Mouse (Mus musculus): ENCODE measurements at regions not wholly inside any gene's neighbourhood (a gene's known extent, or its start where the extent isn't known, plus 50 kb on each side); places are given as distances from the start of the nearest gene placed in this dataset.

- H3K27me3 ChIP-seq (ENCODE audit: control insufficient read depth, insufficient read depth, low read length): no peaks in the 10 kb centered on the region
- 58% methylated on average over 4 of the region's 4 CpGs for WGBS
- H3K9ac ChIP-seq (ENCODE audit: low read length): no peak overlapping the region
- H3K4me3 ChIP-seq (ENCODE audit: control insufficient read depth in 1 of 2, insufficient read depth in 1 of 2, low read depth in 1 of 2, low read length in 2 of 2): no peak overlapping the region
- H3K4me1 ChIP-seq (ENCODE audit: control insufficient read depth in 2 of 2, insufficient read depth in 2 of 2, low read length in 2 of 2): no peaks in the 10 kb centered on the region
- no peaks in the 10 kb centered on the region for H3K9me3 ChIP-seq (ENCODE audit: control insufficient read depth, low read length)
- H3K27ac ChIP-seq (replicated peaks in 1 of 2; ENCODE audit: control insufficient read depth in 1 of 2, insufficient read depth in 1 of 2, low read depth in 2 of 2, low read length in 2 of 2): no peak overlapping the region
- ATAC-seq (ENCODE audit: insufficient number of reproducible peaks, insufficient read depth, low FRiP score, low read depth): no peak
- H3K36me3 ChIP-seq (ENCODE audit: control insufficient read depth, insufficient read depth, low read length): no peaks in the 10 kb centered on the region
- H3K4me2 ChIP-seq (ENCODE audit: low read length): no peak overlapping the region
Observed at GRCm38 (mm10) chr4:127586822-127587221, 228.8 kb upstream of the Gjb5 start.

GRCm38 (mm10) chr4:127576521-127576920 lies 218.5 kb upstream of the Gjb5 start:
- H3K9ac ChIP-seq (ENCODE audit: low read length): no peak overlapping the region
- H3K27me3 ChIP-seq (ENCODE audit: control insufficient read depth, insufficient read depth, low read length): no peaks in the 10 kb centered on the region
- ATAC-seq (ENCODE audit: insufficient number of reproducible peaks, insufficient read depth, low FRiP score, low read depth): no peak
- 72% methylated on average over 3 of the region's 3 CpGs for WGBS
- no peaks in the 10 kb centered on the region for H3K4me1 ChIP-seq (ENCODE audit: control insufficient read depth in 2 of 2, insufficient read depth in 2 of 2, low read length in 2 of 2)
- no peak overlapping the region for H3K4me3 ChIP-seq (ENCODE audit: control insufficient read depth in 1 of 2, insufficient read depth in 1 of 2, low read depth in 1 of 2, low read length in 2 of 2)
- no peak overlapping the region for H3K27ac ChIP-seq (replicated peaks in 1 of 2; ENCODE audit: control insufficient read depth in 1 of 2, insufficient read depth in 1 of 2, low read depth in 2 of 2, low read length in 2 of 2)
- H3K9me3 ChIP-seq (ENCODE audit: control insufficient read depth, low read length): no peaks in the 10 kb centered on the region
- no peaks in the 10 kb centered on the region for H3K36me3 ChIP-seq (ENCODE audit: control insufficient read depth, insufficient read depth, low read length)
- H3K4me2 ChIP-seq (ENCODE audit: low read length): no peak overlapping the region

- H3K4me1 ChIP-seq (ENCODE audit: control insufficient read depth in 2 of 2, insufficient read depth in 2 of 2, low read length in 2 of 2): no peaks in the 10 kb centered on the region
- ATAC-seq (ENCODE audit: insufficient number of reproducible peaks, insufficient read depth, low FRiP score, low read depth): no peak
- no peak overlapping the region for H3K4me2 ChIP-seq (ENCODE audit: low read length)
- 80% methylated on average over 5 of the region's 5 CpGs for WGBS
- H3K4me3 ChIP-seq (ENCODE audit: control insufficient read depth in 1 of 2, insufficient read depth in 1 of 2, low read depth in 1 of 2, low read length in 2 of 2): no peak overlapping the region
- H3K9me3 ChIP-seq (ENCODE audit: control insufficient read depth, low read length): no peaks in the 10 kb centered on the region
- H3K27me3 ChIP-seq (ENCODE audit: control insufficient read depth, insufficient read depth, low read length): no peaks in the 10 kb centered on the region
- no peak overlapping the region for H3K9ac ChIP-seq (ENCODE audit: low read length)
- no peaks in the 10 kb centered on the region for H3K36me3 ChIP-seq (ENCODE audit: control insufficient read depth, insufficient read depth, low read length)
- no peak overlapping the region for H3K27ac ChIP-seq (replicated peaks in 1 of 2; ENCODE audit: control insufficient read depth in 1 of 2, insufficient read depth in 1 of 2, low read depth in 2 of 2, low read length in 2 of 2)
Observed at GRCm38 (mm10) chr4:127562602-127563001, 204.6 kb upstream of the Gjb5 start.

- Histone ChIP-seq H3K9me3 (ENCODE audit: control insufficient read depth, low read length) (no peaks in the 10 kb centered on the region), H3K36me3 (ENCODE audit: control insufficient read depth, insufficient read depth, low read length) (no peaks in the 10 kb centered on the region), H3K4me2 (ENCODE audit: low read length) (no peak overlapping the region), H3K27me3 (ENCODE audit: control insufficient read depth, insufficient read depth, low read length) (no peaks in the 10 kb centered on the region), H3K9ac (ENCODE audit: low read length) (no peak overlapping the region), H3K27ac (replicated peaks in 1 of 2; ENCODE audit: control insufficient read depth in 1 of 2, insufficient read depth in 1 of 2, low read depth in 2 of 2, low read length in 2 of 2) (no peak overlapping the region), H3K4me1 (ENCODE audit: control insufficient read depth in 2 of 2, insufficient read depth in 2 of 2, low read length in 2 of 2) (no peaks in the 10 kb centered on the region), H3K4me3 (ENCODE audit: control insufficient read depth in 1 of 2, insufficient read depth in 1 of 2, low read depth in 1 of 2, low read length in 2 of 2) (no peak overlapping the region)
- 61% methylated on average over 7 of the region's 7 CpGs for WGBS
- ATAC-seq (ENCODE audit: insufficient number of reproducible peaks, insufficient read depth, low FRiP score, low read depth): no peak
Observed at GRCm38 (mm10) chr4:127558572-127558971, 200.6 kb upstream of the Gjb5 start.

- 75% methylated on average over 12 of the region's 12 CpGs for WGBS
- no peaks in the 10 kb centered on the region for H3K36me3 ChIP-seq (ENCODE audit: control insufficient read depth, insufficient read depth, low read length)
- no peaks in the 10 kb centered on the region for H3K9me3 ChIP-seq (ENCODE audit: control insufficient read depth, low read length)
- no peaks in the 10 kb centered on the region for H3K4me1 ChIP-seq (ENCODE audit: control insufficient read depth in 2 of 2, insufficient read depth in 2 of 2, low read length in 2 of 2)
- no peak overlapping the region for H3K4me2 ChIP-seq (ENCODE audit: low read length)
- no peak overlapping the region for H3K27ac ChIP-seq (replicated peaks in 1 of 2; ENCODE audit: control insufficient read depth in 1 of 2, insufficient read depth in 1 of 2, low read depth in 2 of 2, low read length in 2 of 2)
- ATAC-seq (ENCODE audit: insufficient number of reproducible peaks, insufficient read depth, low FRiP score, low read depth): no peak
- H3K4me3 ChIP-seq (ENCODE audit: control insufficient read depth in 1 of 2, insufficient read depth in 1 of 2, low read depth in 1 of 2, low read length in 2 of 2): no peak overlapping the region
- H3K27me3 ChIP-seq (ENCODE audit: control insufficient read depth, insufficient read depth, low read length): no peaks in the 10 kb centered on the region
- H3K9ac ChIP-seq (ENCODE audit: low read length): no peak overlapping the region
Observed at GRCm38 (mm10) chr4:127552456-127553225, 194.7 kb upstream of the Gjb5 start.

- Histone ChIP-seq H3K4me2 (ENCODE audit: low read length) (peak overlapping the region; percentile 46), H3K27ac (replicated peaks in 1 of 2; ENCODE audit: control insufficient read depth in 1 of 2, insufficient read depth in 1 of 2, low read depth in 2 of 2, low read length in 2 of 2) (no peak overlapping the region)
- no peak for ATAC-seq (ENCODE audit: insufficient number of reproducible peaks, insufficient read depth, low FRiP score, low read depth)
Observed at GRCm38 (mm10) chr4:127549581-127549980, 191.6 kb upstream of the Gjb5 start.

GRCm38 (mm10) chr4:127549018-127549417 lies 191.0 kb upstream of the Gjb5 start:
- H3K9me3 ChIP-seq (ENCODE audit: control insufficient read depth, low read length): no peaks in the 10 kb centered on the region
- H3K27me3 ChIP-seq (ENCODE audit: control insufficient read depth, insufficient read depth, low read length): no peaks in the 10 kb centered on the region

More at GRCm38 (mm10) chr4:127549581-127549980, 191.6 kb upstream of the Gjb5 start:
- Histone ChIP-seq H3K4me3 (ENCODE audit: control insufficient read depth in 1 of 2, insufficient read depth in 1 of 2, low read depth in 1 of 2, low read length in 2 of 2) (no peak overlapping the region), H3K36me3 (ENCODE audit: control insufficient read depth, insufficient read depth, low read length) (no peaks in the 10 kb centered on the region), H3K9ac (ENCODE audit: low read length) (no peak overlapping the region), H3K27me3 (ENCODE audit: control insufficient read depth, insufficient read depth, low read length) (no peaks in the 10 kb centered on the region), H3K9me3 (ENCODE audit: control insufficient read depth, low read length) (no peaks in the 10 kb centered on the region), H3K4me1 (ENCODE audit: control insufficient read depth in 2 of 2, insufficient read depth in 2 of 2, low read length in 2 of 2) (no peaks in the 10 kb centered on the region)
- 31% methylated on average over 12 of the region's 12 CpGs for WGBS

GRCm38 (mm10) chr4:127545106-127545505 lies 187.1 kb upstream of the Gjb5 start:
- no peak for ATAC-seq (ENCODE audit: insufficient number of reproducible peaks, insufficient read depth, low FRiP score, low read depth)
- Histone ChIP-seq H3K4me3 (ENCODE audit: control insufficient read depth in 1 of 2, insufficient read depth in 1 of 2, low read depth in 1 of 2, low read length in 2 of 2) (no peak overlapping the region), H3K27ac (replicated peaks in 1 of 2; ENCODE audit: control insufficient read depth in 1 of 2, insufficient read depth in 1 of 2, low read depth in 2 of 2, low read length in 2 of 2) (no peak overlapping the region), H3K9ac (ENCODE audit: low read length) (no peak overlapping the region), H3K36me3 (ENCODE audit: control insufficient read depth, insufficient read depth, low read length) (no peaks in the 10 kb centered on the region), H3K9me3 (ENCODE audit: control insufficient read depth, low read length) (no peaks in the 10 kb centered on the region), H3K27me3 (ENCODE audit: control insufficient read depth, insufficient read depth, low read length) (no peaks in the 10 kb centered on the region), H3K4me1 (ENCODE audit: control insufficient read depth in 2 of 2, insufficient read depth in 2 of 2, low read length in 2 of 2) (no peaks in the 10 kb centered on the region), H3K4me2 (ENCODE audit: low read length) (no peak overlapping the region)
- 85% methylated on average over 6 of the region's 6 CpGs for WGBS

More at GRCm38 (mm10) chr4:127549018-127549417, 191.0 kb upstream of the Gjb5 start:
- WGBS: 62% methylated on average over 6 of the region's 6 CpGs
- H3K9ac ChIP-seq (ENCODE audit: low read length): no peak overlapping the region
- no peaks in the 10 kb centered on the region for H3K36me3 ChIP-seq (ENCODE audit: control insufficient read depth, insufficient read depth, low read length)
- no peak overlapping the region for H3K4me2 ChIP-seq (ENCODE audit: low read length)
- no peak for ATAC-seq (ENCODE audit: insufficient number of reproducible peaks, insufficient read depth, low FRiP score, low read depth)
- H3K27ac ChIP-seq (replicated peaks in 1 of 2; ENCODE audit: control insufficient read depth in 1 of 2, insufficient read depth in 1 of 2, low read depth in 2 of 2, low read length in 2 of 2): no peak overlapping the region
- no peaks in the 10 kb centered on the region for H3K4me1 ChIP-seq (ENCODE audit: control insufficient read depth in 2 of 2, insufficient read depth in 2 of 2, low read length in 2 of 2)
- H3K4me3 ChIP-seq (ENCODE audit: control insufficient read depth in 1 of 2, insufficient read depth in 1 of 2, low read depth in 1 of 2, low read length in 2 of 2): no peak overlapping the region

Data from heart, embryonic 14.5 days (tissue).